Mouse (Mus musculus) embryonic facial prominence, embryonic 13.5 days (tissue): ENCODE data around the gene Il17re. TPM values are rescaled to one million over a fixed set of nuclear protein-coding genes. Genes with fewer than 3 reads are reported as not detected.
A peak's percentile ranks its signal among the peaks of the same experiment; 100 is the strongest.

Experiments
- ATAC-seq: fragments of 200-750 bp; cut with Nextera tagmentation; 2 replicates; pipeline ENCODE4 v1.8.0; 2017; ENCODE audit warnings: low read depth; ENCODE audit not compliant: insufficient number of reproducible peaks, insufficient read depth, low FRiP score, low TSS enrichment
- H3K27ac ChIP-seq: fragments of 300-500 bp; sonication (generic); 2 replicates; pipeline ENCODE4 v1.5.1; 2015; ENCODE audit warnings: moderate library complexity, mild to moderate bottlenecking, inconsistent platforms
- H3K27me3 ChIP-seq: fragments of 300-500 bp; sonication (generic); 2 replicates; pipeline ENCODE4 v1.6.1; 2015; ENCODE audit warnings: mild to moderate bottlenecking, inconsistent platforms
- H3K36me3 ChIP-seq: fragments of 300-500 bp; sonication (generic); 2 replicates; pipeline ENCODE4 v1.6.1; 2015; ENCODE audit warnings: mild to moderate bottlenecking, inconsistent platforms
- H3K4me1 ChIP-seq: fragments of 300-500 bp; sonication (generic); 2 replicates; pipeline ENCODE4 v1.6.1; 2015; ENCODE audit warnings: inconsistent platforms
- H3K4me2 ChIP-seq: fragments of 300-500 bp; sonication (generic); 2 replicates; pipeline ENCODE4 v1.6.1; 2015; ENCODE audit warnings: moderate library complexity, mild to moderate bottlenecking, inconsistent platforms
- H3K4me3 ChIP-seq: fragments of 300-500 bp; sonication (generic); 2 replicates; pipeline ENCODE4 v1.5.1; 2015; ENCODE audit warnings: mild to moderate bottlenecking, inconsistent platforms
- H3K9ac ChIP-seq: fragments of 300-500 bp; sonication (generic); 2 replicates; pipeline ENCODE4 v1.6.1; 2015; ENCODE audit warnings: mild to moderate bottlenecking, inconsistent platforms
- H3K9me3 ChIP-seq: fragments of 300-500 bp; sonication (generic); 2 replicates; pipeline ENCODE4 v1.6.1; 2016; ENCODE audit warnings: inconsistent platforms
- WGBS: fragments of 180-500 bp; shearing (Covaris S2); methylation state at CpG from one replicate; pipeline ENCODE4 v1.1.7; 2015; ENCODE audit warnings: mixed read lengths; 5-methylcytosine and 5-hydroxymethylcytosine counted together
- polyA plus RNA-seq: library from polyadenylated mRNA; unstranded; fragments of >200 nt; fragmentation: Nextera tagmentation; extraction: Ambion mirVana; gene quantifications from 2 replicates; pipeline ENCODE4 v1.2.1, GENCODE M21; 2015

Il17re gene
- polyA plus RNA-seq, 1 experiment from 2014 or later = 9.2 TPM

GRCm38 (mm10) chr6:113444207-113444965, 13.9 kb upstream of the Il17re start:
- ATAC-seq = no peak
- H3K9ac ChIP-seq = no peak overlapping the region
- H3K4me3 ChIP-seq = no peak overlapping the region

GRCm38 (mm10) chr6:113447639-113448038, 10.6 kb upstream of the Il17re start:
- no peaks in the 10 kb centered on the region for H3K9me3 ChIP-seq
- H3K27ac ChIP-seq = no peak overlapping the region
- peaks cover 39% of the 10 kb centered on the region for H3K36me3 ChIP-seq
- ATAC-seq = no peak
- no peak overlapping the region for H3K9ac ChIP-seq
- 94% methylated on average over 4 of the region's 4 CpGs for WGBS
- H3K4me3 ChIP-seq = no peak overlapping the region
- peaks cover 15% of the 10 kb centered on the region for H3K4me1 ChIP-seq
- no peak overlapping the region for H3K4me2 ChIP-seq
- H3K27me3 ChIP-seq = no peaks in the 10 kb centered on the region

More at GRCm38 (mm10) chr6:113444207-113444965, 13.9 kb upstream of the Il17re start:
- Histone ChIP-seq H3K27ac (no peak overlapping the region), H3K4me2 (no peak overlapping the region), H3K9me3 (no peaks in the 10 kb centered on the region), H3K4me1 (peaks cover 15% of the 10 kb centered on the region), H3K36me3 (peaks cover 39% of the 10 kb centered on the region), H3K27me3 (no peaks in the 10 kb centered on the region)
- 81% methylated on average over 8 of the region's 8 CpGs for WGBS

- WGBS = 79% methylated on average over 2 of the region's 2 CpGs
- H3K4me1 ChIP-seq = peaks cover 5% of the 10 kb centered on the region; the same call in 1 of the 2 replicates
- no peak overlapping the region for H3K27ac ChIP-seq
- peaks cover 24% of the 10 kb centered on the region for H3K36me3 ChIP-seq
- H3K4me2 ChIP-seq = no peak overlapping the region
- H3K9ac ChIP-seq = no peak overlapping the region
- H3K27me3 ChIP-seq = no peaks in the 10 kb centered on the region
- no peaks in the 10 kb centered on the region for H3K9me3 ChIP-seq
- no peak overlapping the region for H3K4me3 ChIP-seq
- no peak for ATAC-seq
Observed at GRCm38 (mm10) chr6:113451839-113452238, 6.4 kb upstream of the Il17re start.

GRCm38 (mm10) chr6:113455007-113455406, 3.3 kb upstream of the Il17re start:
- H3K4me3 ChIP-seq = no peak overlapping the region
- no peak overlapping the region for H3K27ac ChIP-seq
- no peak overlapping the region for H3K4me2 ChIP-seq
- no peak overlapping the region for H3K9ac ChIP-seq
- no peaks in the 10 kb centered on the region for H3K36me3 ChIP-seq
- no peak for ATAC-seq
- 60% methylated on average over 5 of the region's 5 CpGs for WGBS
- H3K4me1 ChIP-seq = peaks cover 5% of the 10 kb centered on the region; the same call in 1 of the 2 replicates
- H3K9me3 ChIP-seq = no peaks in the 10 kb centered on the region
- H3K27me3 ChIP-seq = no peaks in the 10 kb centered on the region

- peak overlapping the region; percentile 52; the same call in 1 of the 2 replicates for H3K9ac ChIP-seq
- no peaks in the 10 kb centered on the region for H3K36me3 ChIP-seq
- 62% methylated on average over 10 of the region's 10 CpGs for WGBS
- no peaks in the 10 kb centered on the region for H3K4me1 ChIP-seq
- H3K9me3 ChIP-seq = no peaks in the 10 kb centered on the region
- peak overlapping the region; percentile 10; the same call in 1 of the 2 replicates for H3K4me3 ChIP-seq
- peak; percentile 82 for ATAC-seq
- no peaks in the 10 kb centered on the region for H3K27me3 ChIP-seq
- peak overlapping the region; percentile 39 for H3K4me2 ChIP-seq
- no peak overlapping the region for H3K27ac ChIP-seq
Observed at GRCm38 (mm10) chr6:113458635-113459034, 351 bp downstream of the Il17re start.

- H3K9me3 ChIP-seq = no peaks in the 10 kb centered on the region
- no peak overlapping the region for H3K4me2 ChIP-seq
- 68% methylated on average over 7 of the region's 7 CpGs for WGBS
- H3K27ac ChIP-seq = no peak overlapping the region
- H3K4me1 ChIP-seq = peaks cover 5% of the 10 kb centered on the region; the same call in 1 of the 2 replicates
- H3K36me3 ChIP-seq = no peaks in the 10 kb centered on the region
- no peak overlapping the region for H3K9ac ChIP-seq
- ATAC-seq = no peak
- H3K27me3 ChIP-seq = peaks cover 15% of the 10 kb centered on the region
- no peak overlapping the region for H3K4me3 ChIP-seq
Observed at GRCm38 (mm10) chr6:113464040-113464439, 5.8 kb downstream of the Il17re start.

GRCm38 (mm10) chr6:113465602-113466001, 7.3 kb downstream of the Il17re start:
- Histone ChIP-seq H3K27me3 (peaks cover 31% of the 10 kb centered on the region), H3K36me3 (no peaks in the 10 kb centered on the region), H3K4me2 (no peak overlapping the region), H3K4me3 (no peak overlapping the region), H3K27ac (no peak overlapping the region), H3K9ac (no peak overlapping the region), H3K9me3 (no peaks in the 10 kb centered on the region), H3K4me1 (peaks cover 15% of the 10 kb centered on the region)
- WGBS = 57% methylated on average over 5 of the region's 5 CpGs
- no peak for ATAC-seq

- ATAC-seq = no peak
- no peak overlapping the region for H3K4me3 ChIP-seq
- peaks cover 25% of the 10 kb centered on the region for H3K4me1 ChIP-seq
- H3K36me3 ChIP-seq = no peaks in the 10 kb centered on the region
- no peak overlapping the region for H3K27ac ChIP-seq
- peak overlapping the region; percentile 36; the same call in 1 of the 2 replicates for H3K9ac ChIP-seq
- WGBS = 65% methylated on average over 3 of the region's 3 CpGs
- peaks cover 52% of the 10 kb centered on the region for H3K27me3 ChIP-seq
- no peaks in the 10 kb centered on the region for H3K9me3 ChIP-seq
- peak overlapping the region; percentile 75 for H3K4me2 ChIP-seq
Observed at GRCm38 (mm10) chr6:113468512-113468911, 10.2 kb downstream of the Il17re start.

- Histone ChIP-seq H3K9me3 (no peaks in the 10 kb centered on the region), H3K9ac (peak overlapping the region; percentile 68; the same call in 1 of the 2 replicates), H3K4me1 (peaks cover 25% of the 10 kb centered on the region), H3K27ac (no peak overlapping the region), H3K4me3 (peak overlapping the region; percentile 43), H3K36me3 (no peaks in the 10 kb centered on the region), H3K4me2 (peak overlapping the region; percentile 75), H3K27me3 (peaks cover 52% of the 10 kb centered on the region)
- 7% methylated on average over 9 of the region's 9 CpGs for WGBS
- no peak for ATAC-seq
Observed at GRCm38 (mm10) chr6:113469021-113469420, 10.7 kb downstream of the Il17re start.

- Histone ChIP-seq H3K27ac (no peak overlapping the region), H3K4me1 (peaks cover 25% of the 10 kb centered on the region), H3K9me3 (no peaks in the 10 kb centered on the region), H3K36me3 (no peaks in the 10 kb centered on the region), H3K4me2 (peak overlapping the region; percentile 75), H3K4me3 (peak overlapping the region; percentile 43), H3K9ac (peak overlapping the region; percentile 68), H3K27me3 (peaks cover 51% of the 10 kb centered on the region)
- ATAC-seq = no peak
- WGBS = under 1% methylated on average over 31 of the region's 31 CpGs
Observed at GRCm38 (mm10) chr6:113469432-113469831, 11.1 kb downstream of the Il17re start.

GRCm38 (mm10) chr6:113471297-113471936, 13.1 kb downstream of the Il17re start, which contains the start of gene Il17rc:
Il17rc (plus strand) TSS chr6:113471427.
- Histone ChIP-seq H3K27ac (no peak within 1 kb of the TSS; the same call in 1 of the 2 replicates), H3K4me3 (peak within 1 kb of the TSS; percentile 24)

More at GRCm38 (mm10) chr6:113471297-113471936, 13.1 kb downstream of the Il17re start, which contains the start of gene Il17rc:
- Histone ChIP-seq H3K36me3 (no peaks in the 10 kb centered on the region), H3K4me2 (peak within 1 kb of the TSS; percentile 53), H3K27me3 (peaks cover 47% of the 10 kb centered on the region), H3K4me1 (peaks cover 25% of the 10 kb centered on the region), H3K9ac (peak within 1 kb of the TSS; percentile 66), H3K9me3 (no peaks in the 10 kb centered on the region)
- WGBS = 18% methylated on average over 12 of the region's 12 CpGs
- no peak for ATAC-seq
